Mouse (Mus musculus) lung, adult 2 months (tissue): Measurements from ENCODE around the gene Rpl41. TPM values are rescaled to one million over a fixed set of nuclear protein-coding genes. Genes with fewer than 3 reads are reported as not detected.

ENCODE experiments used
- DNase-seq: peaks from one replicate; pipeline ENCODE4 v3.0.0; 2022
- H3K4me1 ChIP-seq: fragments of 200-500 bp; 2 replicates; pipeline ENCODE4 v1.6.1; 2011; ENCODE audit warnings: low read length; ENCODE audit not compliant: control insufficient read depth, insufficient read depth
- H3K4me3 ChIP-seq: fragments of 200-500 bp; replicated peaks from 2 replicates; pipeline ENCODE3; 2011; ENCODE audit warnings: low read depth, mild to moderate bottlenecking, control low read depth, low read length; ENCODE audit errors: extremely low read depth
- CTCF ChIP-seq: fragments of 200-500 bp; IDR thresholded peaks from 2 replicates; pipeline ENCODE4 v1.5.1; 2011; ENCODE audit warnings: mild to moderate bottlenecking, low read length, control low read depth; ENCODE audit not compliant: insufficient read depth
- POLR2A ChIP-seq: fragments of 200-500 bp; IDR thresholded peaks from 2 replicates; pipeline ENCODE4 v1.6.1; 2011; ENCODE audit warnings: low read depth, mild to moderate bottlenecking, control low read depth, low read length, borderline replicate concordance; ENCODE audit errors: extremely low read depth
- WGBS: fragments of 180-500 bp; shearing (Covaris S2); methylation state at CpG from one replicate; pipeline ENCODE4 v1.1.7; 2018; 5-methylcytosine and 5-hydroxymethylcytosine counted together
- polyA plus RNA-seq: library from polyadenylated mRNA; depleted of rRNA; stranded (reverse); fragments of >200 nt; gene quantifications from 2 replicates; pipeline ENCODE4 v1.2.3, GENCODE M21; 2012

The Rpl41 gene
- polyA plus RNA-seq, 1 experiment: 1,373 TPM

- Histone ChIP-seq H3K4me1 (peaks cover 4% of the 10 kb centered on the region; the same call in 1 of the 2 replicates), H3K4me3 (peak overlapping the region; percentile 64)
- no peak for TF ChIP-seq CTCF
- TF ChIP-seq POLR2A: no peak
- 24% methylated on average over 28 of the region's 28 CpGs for WGBS
- no peak for DNase-seq
Observed at GRCm38 (mm10) chr10:128526366-128527356, 22.4 kb downstream of the Rpl41 start.

- WGBS: under 1% methylated on average over 37 of the region's 37 CpGs
- TF ChIP-seq CTCF (no peak), POLR2A (peak; percentile 82; the same call in 1 of the 2 replicates)
- peak; percentile 89 for DNase-seq
- Histone ChIP-seq H3K4me1 (peaks cover 4% of the 10 kb centered on the region; the same call in 1 of the 2 replicates), H3K4me3 (peak within 1 kb of the TSS; percentile 79)
Observed at GRCm38 (mm10) chr10:128525671-128526308, 23.3 kb downstream of the Rpl41 start, which contains the start of gene Esyt1. Gene Esyt1, minus strand, starts transcription at chr10:128525871.

DNA sequence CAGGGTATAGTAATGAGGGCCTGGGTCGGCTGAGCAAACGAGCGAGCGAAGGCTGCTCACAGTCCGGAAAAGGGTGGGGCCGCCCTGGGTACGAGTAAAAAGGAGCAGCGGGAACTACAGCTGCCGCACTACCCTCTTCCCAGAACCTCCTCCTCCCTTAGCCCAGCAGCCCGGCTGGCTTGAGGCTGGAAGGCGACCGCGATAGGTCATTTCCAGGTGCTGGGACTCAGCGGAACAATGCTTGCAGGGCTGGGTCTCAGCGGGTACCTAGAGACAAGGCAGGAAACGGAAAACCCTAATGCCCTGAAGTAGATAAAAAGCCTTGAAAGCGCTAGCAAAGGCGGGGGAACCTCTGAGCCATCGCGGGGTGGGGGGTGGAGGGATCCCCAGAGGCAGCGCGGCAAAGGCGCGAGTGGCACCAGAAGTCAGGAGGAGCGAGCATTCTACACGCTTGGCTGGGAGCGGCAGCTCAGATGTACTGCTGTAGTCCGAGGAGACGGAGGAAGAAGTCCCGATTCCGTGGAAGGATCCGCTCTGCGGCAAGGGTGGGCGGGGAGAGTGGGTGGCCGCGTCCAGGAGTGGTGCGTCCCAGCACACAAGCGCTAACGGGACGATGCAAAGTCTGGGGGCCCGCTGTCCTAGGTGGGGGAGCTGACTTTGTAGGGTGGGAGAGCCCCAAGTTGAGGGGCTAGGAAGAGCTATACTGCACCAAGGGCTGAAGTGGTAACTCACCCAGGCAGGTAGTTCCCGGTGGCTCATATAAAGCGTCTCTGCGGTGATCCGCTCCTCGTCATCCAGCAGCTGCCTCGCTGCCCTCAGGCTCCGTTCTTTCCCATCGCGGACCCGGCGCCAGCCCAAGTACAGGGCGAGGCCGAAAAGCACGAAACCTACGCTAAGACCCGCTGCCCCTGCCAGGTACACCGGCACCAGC lies 24.1 kb downstream of the Rpl41 start:
- H3K4me1 ChIP-seq: peaks cover 4% of the 10 kb centered on the region; the same call in 1 of the 2 replicates
- TF ChIP-seq CTCF: no peak
- peak; percentile 37 for TF ChIP-seq POLR2A
- peak overlapping the region; percentile 79 for H3K4me3 ChIP-seq
- peak; percentile 59 for DNase-seq
- WGBS: under 1% methylated on average over 58 of the region's 58 CpGs

DNA sequence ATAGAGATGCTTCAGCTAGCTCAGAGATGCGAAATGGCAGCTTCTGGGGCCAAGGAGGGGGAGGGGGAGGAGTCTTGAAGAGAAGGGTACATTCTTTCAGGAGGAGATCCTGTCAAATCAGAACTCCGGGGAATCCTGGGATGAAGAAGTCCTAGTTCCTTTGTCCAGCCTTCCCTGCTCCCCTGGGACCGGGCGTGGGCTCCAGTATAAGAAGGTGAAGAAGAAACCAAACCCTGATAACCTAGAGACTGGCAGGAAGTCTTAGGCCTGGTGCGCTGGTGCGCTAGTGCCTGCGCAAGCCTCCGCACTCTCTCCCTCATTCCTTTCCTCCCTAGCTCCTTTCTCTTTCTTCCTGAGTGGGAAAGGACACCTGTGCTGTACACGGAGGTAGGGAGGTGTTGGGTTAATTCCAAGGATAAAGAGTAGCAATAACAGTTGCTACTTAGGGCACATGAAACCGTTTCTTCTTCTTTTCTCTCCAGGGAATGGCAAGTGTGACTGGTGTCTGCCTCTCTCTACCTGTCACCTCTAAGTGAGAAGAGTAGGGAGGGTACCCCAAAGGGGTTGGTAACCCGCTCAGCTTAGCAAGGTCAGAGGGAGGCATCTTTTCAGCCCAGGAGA lies 24.9 kb downstream of the Rpl41 start:
- TF ChIP-seq CTCF (no peak), POLR2A (no peak)
- peaks cover 4% of the 10 kb centered on the region; the same call in 1 of the 2 replicates for H3K4me1 ChIP-seq
- no peak for DNase-seq
- peak overlapping the region; percentile 79 for H3K4me3 ChIP-seq
- 29% methylated on average over 11 of the region's 11 CpGs for WGBS

DNA sequence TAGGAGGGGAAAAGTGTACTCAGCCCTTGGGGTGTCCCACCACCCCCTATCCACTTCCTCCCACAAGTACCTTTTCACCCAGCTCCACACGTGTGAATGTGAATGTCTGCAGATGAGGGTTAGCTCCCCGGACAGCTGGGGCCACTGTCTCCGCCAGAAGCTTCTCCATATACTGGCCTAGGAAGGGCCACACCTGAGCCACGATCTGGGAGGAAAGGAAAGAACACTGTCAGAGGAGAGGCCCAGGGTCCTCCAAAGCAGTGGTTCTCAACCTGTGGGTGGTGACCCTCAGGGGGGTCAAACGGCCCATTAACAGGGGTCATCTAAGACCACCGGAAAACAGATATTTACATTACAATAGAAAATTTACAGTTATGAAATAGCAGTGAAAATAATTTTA lies 26.8 kb downstream of the Rpl41 start:
- Histone ChIP-seq H3K4me1 (peaks cover 4% of the 10 kb centered on the region; the same call in 1 of the 2 replicates), H3K4me3 (no peak overlapping the region)
- TF ChIP-seq CTCF (no peak), POLR2A (no peak)
- 73% methylated on average over 6 of the region's 6 CpGs for WGBS
- DNase-seq: no peak

GRCm38 (mm10) chr10:128520591-128520990 lies 28.5 kb downstream of the Rpl41 start:
- 87% methylated on average over 16 of the region's 16 CpGs for WGBS
- no peak for TF ChIP-seq CTCF
- no peak for TF ChIP-seq POLR2A
- no peak for DNase-seq
- no peaks in the 10 kb centered on the region for H3K4me1 ChIP-seq
- no peak overlapping the region for H3K4me3 ChIP-seq

DNA sequence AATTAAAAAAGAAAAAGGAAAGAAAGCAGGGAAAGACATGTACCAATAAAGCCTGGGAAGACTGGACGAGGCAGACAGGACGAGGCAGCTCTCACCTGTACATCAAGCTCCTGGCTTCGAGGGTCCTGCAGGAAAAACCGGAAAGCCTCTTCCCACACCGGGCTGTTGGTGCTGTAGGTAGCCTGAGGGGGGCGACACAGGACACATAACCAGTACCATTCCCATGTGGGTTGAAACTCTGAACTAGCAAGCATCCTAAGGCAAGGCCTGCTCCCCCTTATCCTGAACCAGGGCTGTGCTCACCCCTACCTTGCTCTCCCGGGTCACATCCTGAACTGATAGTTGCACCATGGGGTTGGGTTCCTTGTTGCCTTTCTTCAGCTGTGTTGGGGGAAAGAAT lies 30.3 kb downstream of the Rpl41 start:
- peak; percentile 80 for TF ChIP-seq CTCF
- no peak for TF ChIP-seq POLR2A
- peak; percentile 60 for DNase-seq
- Histone ChIP-seq H3K4me3 (no peak overlapping the region), H3K4me1 (no peaks in the 10 kb centered on the region)
- WGBS: 76% methylated on average over 7 of the region's 7 CpGs

DNA sequence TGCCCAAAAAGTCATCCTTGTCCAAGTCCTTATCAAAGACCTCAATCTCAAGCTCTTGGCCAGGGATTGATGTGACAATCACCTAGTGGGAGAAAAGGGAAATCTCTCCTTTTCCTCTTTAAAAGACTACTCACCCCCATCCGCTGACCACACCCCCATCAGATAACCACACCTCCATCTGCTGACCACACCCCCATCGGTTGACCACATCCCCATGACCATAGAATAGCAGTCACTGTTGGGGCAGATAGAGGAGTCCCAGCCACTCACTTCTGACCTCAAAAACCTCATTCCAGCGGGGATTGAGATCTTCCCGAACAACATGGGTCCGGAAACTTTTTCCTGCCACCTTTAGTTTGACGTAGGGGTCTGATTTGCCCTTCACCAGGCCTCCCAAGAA lies 32.4 kb downstream of the Rpl41 start:
- H3K4me3 ChIP-seq: no peak overlapping the region
- WGBS: 54% methylated on average over 6 of the region's 6 CpGs
- no peak for TF ChIP-seq POLR2A
- no peaks in the 10 kb centered on the region for H3K4me1 ChIP-seq
- DNase-seq: no peak

GRCm38 (mm10) chr10:128516029-128516428 lies 33.1 kb downstream of the Rpl41 start:
- Histone ChIP-seq H3K4me1 (no peaks in the 10 kb centered on the region), H3K4me3 (no peak overlapping the region)
- DNase-seq: no peak
- no peak for TF ChIP-seq CTCF
- no peak for TF ChIP-seq POLR2A
- WGBS: 76% methylated on average over 20 of the region's 20 CpGs
